Mouse (Mus musculus): Measurements from ENCODE around the gene Top3a. TPM values are rescaled to one million over a fixed set of nuclear protein-coding genes. Genes with fewer than 3 reads are reported as not detected.
A peak's percentile ranks its signal among the peaks of the same experiment; 100 is the strongest.
"Not testable (repeated sequence)": the region's sequence is repeated elsewhere in the genome, so short reads cannot be mapped to it uniquely, and the experiment has no call there.

Top3a gene
- total RNA-seq (2021): 1 to 10 TPM; 4.7 to 5.3 TPM

GRCm38 (mm10) chr11:60776829-60777740, at the start of gene Top3a, which contains the start of gene Smcr8:
Gene Top3a, minus strand, starts transcription at chr11:60777365.
Gene Smcr8, plus strand, starts transcription at chr11:60777524.
- intact Hi-C loops (cut with DNase I): loop anchor here (5.0 kb wide), 1 partner anchor 100 kb away; the partner anchor contains the start of gene Tmem11
- peak; percentile 84 to 88 for DNase-seq (ENCODE audit: extremely low spot score in 1 of 2, low spot score in 2 of 2)

DNA sequence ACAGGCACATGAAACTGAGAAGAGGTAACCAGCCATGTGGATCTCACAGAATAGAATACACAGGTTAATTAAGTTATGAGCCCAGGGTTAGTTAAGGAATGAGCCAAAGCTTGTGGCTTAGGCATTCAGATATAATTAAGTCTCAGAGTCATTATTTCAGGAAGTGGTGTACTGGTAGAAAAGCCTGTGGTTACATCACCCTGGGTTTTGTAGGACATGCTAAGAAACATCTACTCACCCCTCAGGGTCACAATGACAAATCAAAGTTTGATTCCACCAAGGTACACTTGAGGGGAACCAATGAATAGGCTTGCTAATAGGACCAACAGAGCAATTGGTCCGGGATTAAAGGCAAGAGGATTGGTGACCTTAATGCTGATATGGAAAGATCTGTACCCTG, 49.5 kb upstream of the Top3a start:
- no peak for DNase-seq (ENCODE audit: extremely low spot score in 1 of 2, low spot score in 2 of 2)
- intact Hi-C loops (cut with DNase I): no loop called here

DNA sequence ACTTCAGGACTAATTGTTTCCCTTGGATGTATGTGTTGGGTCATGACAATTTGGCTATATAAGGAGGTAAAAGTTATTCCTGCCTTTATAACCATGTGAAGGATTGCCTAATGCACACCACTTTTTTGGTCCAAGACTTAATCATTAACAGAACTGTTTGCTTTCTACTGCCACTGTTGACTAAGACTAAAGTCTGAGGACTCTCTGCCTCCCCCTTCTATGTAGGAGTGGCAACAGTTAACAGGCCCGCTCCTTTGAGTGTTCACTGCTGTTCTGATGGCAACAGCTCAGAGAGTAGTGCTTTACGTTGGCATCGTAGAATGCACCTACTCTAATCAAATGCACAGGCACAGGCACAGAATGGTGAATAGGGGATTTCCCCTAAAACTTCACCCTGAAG, 48.0 kb upstream of the Top3a start:
- intact Hi-C loops (cut with DNase I): no loop called here

DNA sequence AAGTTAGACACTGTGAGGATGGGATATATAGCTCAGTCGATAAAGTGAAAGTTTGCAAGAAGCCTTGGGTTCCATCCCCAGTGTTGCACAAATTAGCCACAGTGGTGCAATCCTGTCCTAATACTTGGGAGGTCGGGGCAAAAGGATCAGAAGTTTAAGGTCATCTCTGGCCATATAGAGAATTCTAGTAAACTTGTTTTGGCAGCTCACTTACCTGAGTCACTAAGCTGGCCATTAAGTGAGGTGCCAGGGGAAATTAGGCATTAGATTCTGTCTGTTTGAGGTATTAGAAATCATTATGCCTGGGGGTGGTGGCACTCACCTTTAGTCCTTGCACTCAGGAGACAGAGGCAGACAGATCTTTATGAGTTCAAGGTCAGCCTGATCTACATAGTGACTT, 46.6 kb upstream of the Top3a start:
- no peak for DNase-seq (ENCODE audit: extremely low spot score in 1 of 2, low spot score in 2 of 2)
- intact Hi-C loops (cut with DNase I): no loop called here

More for the DNA sequence above, 48.0 kb upstream of the Top3a start:
- no peak for DNase-seq (ENCODE audit: extremely low spot score in 1 of 2, low spot score in 2 of 2)

- DNase-seq (ENCODE audit: extremely low spot score in 1 of 2, low spot score in 2 of 2): no peak
- intact Hi-C loops (cut with DNase I): no loop called here
Observed at GRCm38 (mm10) chr11:60816398-60816797, 39.2 kb upstream of the Top3a start.

- DNase-seq (ENCODE audit: extremely low spot score in 1 of 2, low spot score in 2 of 2); intact Hi-C loops (cut with DNase I): not testable (repeated sequence)
Observed at GRCm38 (mm10) chr11:60811618-60812017, 34.5 kb upstream of the Top3a start, which contains the start of gene Shmt1. Gene Shmt1, minus strand, starts transcription at chr11:60811718.

DNA sequence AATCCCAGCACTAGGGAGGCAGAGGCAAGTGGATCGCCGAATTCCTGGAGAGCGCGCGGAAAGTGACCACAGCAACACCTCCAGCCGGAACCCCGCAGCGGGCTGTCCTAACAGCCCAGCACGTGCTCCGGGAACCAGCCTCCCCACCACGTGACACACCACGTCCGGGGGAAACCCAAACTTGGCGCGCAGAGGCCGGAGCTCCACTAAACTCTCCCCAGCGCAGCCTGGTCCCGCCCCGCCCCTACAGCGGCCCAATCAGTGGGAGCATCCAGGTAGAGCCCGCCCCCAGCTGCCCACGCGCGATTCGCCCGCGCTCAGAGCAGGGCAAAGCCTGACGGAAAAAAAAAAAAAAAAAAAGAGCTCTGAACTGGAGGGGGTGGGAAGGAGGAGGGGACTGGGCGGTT, 33.9 kb upstream of the Top3a start:
- DNase-seq (ENCODE audit: extremely low spot score in 1 of 2, low spot score in 2 of 2): peak; percentile 83 to 97
- intact Hi-C loops (cut with DNase I): no loop called here

DNA sequence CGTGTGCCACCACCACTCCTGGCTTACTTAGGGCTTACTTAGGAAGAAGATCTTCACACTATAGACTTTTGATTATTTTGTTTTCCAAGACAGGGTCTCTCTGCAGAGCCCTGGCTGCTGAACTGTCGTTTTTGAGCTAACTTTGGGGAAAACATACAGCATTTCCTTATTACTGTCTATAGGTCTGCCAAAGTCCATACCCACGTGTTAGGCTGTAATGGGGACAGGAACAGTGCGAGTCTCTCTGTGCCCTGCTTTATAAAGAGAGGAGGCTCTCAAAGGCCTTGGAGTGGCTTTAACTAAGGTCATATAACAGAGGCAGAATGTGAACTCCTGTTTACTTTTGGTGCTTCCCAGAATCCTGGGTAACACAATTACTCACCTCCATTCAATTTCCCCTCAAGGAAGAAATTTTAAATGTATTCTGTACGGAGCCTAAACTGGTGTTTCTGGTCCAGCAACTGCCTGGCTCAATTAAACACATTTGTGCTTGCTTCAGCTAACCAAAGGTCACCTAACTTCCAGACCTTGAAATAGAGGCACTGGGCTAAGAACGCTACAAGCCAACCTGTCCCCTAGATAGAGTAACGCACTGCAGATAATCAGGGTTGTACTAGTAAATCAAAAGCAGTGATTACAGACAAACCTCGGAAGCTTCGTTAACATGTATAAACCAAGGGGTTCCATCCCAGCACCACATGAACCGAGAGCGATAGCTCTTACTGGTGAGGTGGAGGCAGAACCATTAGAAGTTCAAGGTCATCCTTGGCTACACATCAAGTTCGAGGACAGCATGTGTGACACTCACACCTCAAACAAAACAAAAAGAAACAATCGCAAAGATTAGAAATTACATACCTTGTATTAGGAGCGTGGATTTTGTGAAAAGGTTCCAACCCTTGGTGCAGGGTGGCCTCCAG, 33.1 kb upstream of the Top3a start:
- intact Hi-C loops (cut with DNase I): no loop called here
- no peak for DNase-seq (ENCODE audit: extremely low spot score in 1 of 2, low spot score in 2 of 2)

GRCm38 (mm10) chr11:60809546-60809945, 32.4 kb upstream of the Top3a start:
- DNase-seq (ENCODE audit: extremely low spot score in 1 of 2, low spot score in 2 of 2): no peak
- intact Hi-C loops (cut with DNase I): no loop called here

DNA sequence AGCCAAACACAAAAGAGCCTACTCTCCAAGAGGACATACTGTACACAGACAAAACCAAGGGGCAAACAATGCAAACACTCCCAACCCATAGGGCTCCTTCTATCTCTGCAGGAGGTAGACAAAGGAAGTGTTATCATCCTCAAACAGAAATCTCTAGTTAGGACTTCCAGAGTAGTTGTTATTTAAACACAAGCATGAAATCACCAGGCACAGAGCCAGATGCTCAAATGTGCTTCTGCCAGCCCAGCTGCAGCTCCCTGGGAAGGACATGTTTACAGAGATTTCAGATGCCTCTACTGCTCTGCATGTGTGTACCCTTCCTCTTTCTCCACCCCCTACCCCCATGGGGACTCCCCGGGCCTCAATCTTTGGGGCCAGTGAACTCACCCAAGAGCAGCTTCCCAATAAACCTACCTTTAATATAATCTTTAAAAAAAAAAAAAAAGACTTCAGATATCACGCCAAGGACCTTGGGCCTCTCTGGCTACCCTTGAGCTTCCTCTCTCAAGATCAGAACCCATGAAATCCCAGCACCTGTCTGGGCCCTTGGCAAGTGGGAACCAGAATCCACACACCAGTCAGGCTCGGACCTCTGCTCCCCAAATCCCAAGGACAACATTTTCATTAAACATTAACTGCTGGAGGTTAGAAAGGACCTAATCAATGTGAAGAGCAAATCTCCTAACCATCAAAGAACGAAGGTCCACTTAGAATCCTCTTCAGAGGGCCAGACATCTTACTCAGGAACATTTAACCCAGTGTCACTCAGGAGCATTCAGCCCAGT, 31.3 kb upstream of the Top3a start:
- peak in 1 of 2 experiments; percentile 56 for DNase-seq (ENCODE audit: extremely low spot score in 1 of 2, low spot score in 2 of 2)

DNA sequence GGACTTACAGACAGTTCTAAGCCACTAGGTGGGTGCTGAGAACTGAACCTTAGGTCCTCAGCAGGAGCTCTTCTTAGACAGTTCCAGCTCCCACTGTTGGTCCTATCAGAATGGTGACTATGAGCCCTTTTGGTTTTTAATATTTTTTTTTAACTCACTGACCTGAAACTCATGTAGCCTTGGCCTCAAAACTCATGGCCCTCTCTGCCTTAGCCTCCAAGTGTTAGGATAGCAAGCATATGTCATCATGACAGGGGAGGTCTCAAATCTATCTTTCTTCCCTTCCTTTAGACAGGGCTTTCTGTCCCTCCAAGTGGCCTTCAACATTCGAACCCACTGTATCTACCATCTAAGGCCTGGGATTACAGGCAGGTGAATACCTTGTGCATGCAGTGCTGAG, 23.7 kb upstream of the Top3a start:
- DNase-seq (ENCODE audit: extremely low spot score in 1 of 2, low spot score in 2 of 2): no peak

More for the DNA sequence above, 31.3 kb upstream of the Top3a start:
- intact Hi-C loops (cut with DNase I): no loop called here

DNA sequence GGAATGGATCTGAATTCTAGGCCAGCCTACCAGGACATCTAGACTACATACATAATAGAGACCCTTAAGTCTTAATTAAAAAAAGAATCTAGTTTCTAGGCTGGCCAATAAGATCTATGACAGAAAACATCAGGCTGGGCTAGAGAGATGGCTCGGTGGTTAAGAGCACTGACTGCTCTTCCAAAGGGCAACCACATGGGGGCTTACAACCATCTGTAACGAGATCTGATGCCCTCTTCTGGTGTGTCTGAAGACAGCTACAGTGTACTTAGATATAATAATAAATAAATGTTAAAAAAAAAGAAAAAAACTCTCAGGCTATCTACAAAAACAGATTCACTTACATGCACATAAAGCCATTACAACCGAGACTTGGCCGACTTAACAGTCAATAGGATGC, 22.8 kb upstream of the Top3a start:
- no peak for DNase-seq (ENCODE audit: extremely low spot score in 1 of 2, low spot score in 2 of 2)
- intact Hi-C loops (cut with DNase I): no loop called here

More for the DNA sequence above, 23.7 kb upstream of the Top3a start:
- intact Hi-C loops (cut with DNase I): no loop called here

DNA sequence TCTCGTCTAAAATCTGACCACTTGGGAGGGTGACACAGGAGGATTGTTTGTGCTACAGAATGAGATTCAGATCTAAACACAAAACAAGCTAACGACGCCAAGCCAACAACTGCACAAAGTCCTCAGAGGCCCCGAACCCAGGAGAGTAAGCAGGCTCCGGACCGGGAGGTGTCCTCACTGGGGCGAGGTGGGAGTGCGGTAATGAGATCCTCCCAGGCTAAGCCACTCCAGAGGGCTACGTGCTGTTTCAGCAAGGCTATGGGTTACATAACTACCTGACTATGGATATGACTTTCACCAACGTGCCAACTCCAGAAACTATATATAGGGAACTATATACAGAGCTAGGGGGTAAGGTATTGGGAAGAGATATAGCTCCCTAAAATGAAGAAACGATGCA, 19.2 kb upstream of the Top3a start:
- intact Hi-C loops (cut with DNase I): no loop called here
- DNase-seq (ENCODE audit: extremely low spot score in 1 of 2, low spot score in 2 of 2): no peak

DNA sequence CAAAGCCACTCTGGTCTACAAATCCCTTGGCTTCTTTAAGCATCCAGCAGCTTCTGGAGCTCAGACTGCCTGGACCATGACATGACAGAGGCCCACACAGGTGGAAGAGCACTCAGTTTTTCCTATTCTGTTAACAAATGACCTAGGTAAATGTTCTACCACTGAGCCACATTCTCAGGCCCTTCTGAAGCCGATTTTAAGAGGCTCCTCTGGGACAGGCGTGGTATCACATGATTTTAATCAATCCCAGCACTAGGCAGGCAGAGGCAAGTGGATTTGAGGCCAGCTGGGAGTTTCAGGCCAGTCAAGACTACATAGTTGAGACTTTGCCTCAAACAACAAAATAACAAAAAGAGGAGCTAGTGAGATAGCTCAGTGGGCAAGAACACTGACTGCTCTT, 13.3 kb upstream of the Top3a start:
- intact Hi-C loops (cut with DNase I): no loop called here
- DNase-seq (ENCODE audit: extremely low spot score in 1 of 2, low spot score in 2 of 2): no peak

- intact Hi-C loops (cut with DNase I): no loop called here
- DNase-seq (ENCODE audit: extremely low spot score in 1 of 2, low spot score in 2 of 2): no peak
Observed at GRCm38 (mm10) chr11:60787595-60787994, 10.4 kb upstream of the Top3a start.

DNA sequence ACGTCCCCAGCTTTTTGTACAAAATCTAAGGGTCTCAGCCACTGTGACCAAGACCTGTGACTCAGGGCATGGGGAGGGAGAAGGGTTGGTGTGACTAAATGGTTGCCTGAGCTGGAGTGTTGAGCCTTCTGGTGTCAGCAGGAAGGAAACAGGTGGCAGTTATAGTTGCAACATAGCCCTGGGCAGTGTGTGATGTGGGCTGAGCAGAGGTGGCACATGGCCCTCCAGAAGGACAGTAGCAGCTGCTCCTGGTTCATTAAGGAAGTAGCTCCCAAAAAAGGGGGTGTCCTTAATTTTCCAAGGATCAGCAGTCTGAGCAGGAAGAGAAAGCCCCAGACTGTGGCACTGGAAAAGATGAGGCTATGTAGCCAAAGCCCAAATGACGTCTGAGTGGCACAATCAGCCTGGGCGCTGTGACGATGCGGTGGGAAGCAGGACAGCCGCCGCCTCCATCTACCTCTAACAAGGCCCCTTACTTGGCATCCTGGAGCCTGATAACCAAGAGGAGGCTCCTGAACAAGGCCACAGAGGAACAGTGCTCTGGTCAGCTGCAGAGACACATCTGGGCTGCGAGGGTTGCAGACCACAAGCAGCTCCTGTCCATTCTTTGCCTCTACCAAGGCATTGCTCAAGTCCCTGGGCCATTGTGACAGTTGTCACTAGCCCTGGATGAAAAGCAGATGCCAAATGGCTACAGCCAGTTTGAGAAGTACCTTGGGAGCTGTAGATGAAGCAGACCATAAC, 7.2 kb upstream of the Top3a start:
- intact Hi-C loops (cut with DNase I): no loop called here

GRCm38 (mm10) chr11:60779673-60780189, 2.6 kb upstream of the Top3a start:
- intact Hi-C loops (cut with DNase I): loop anchor here (5.0 kb wide), 1 partner anchor 98 kb away; the partner anchor contains the start of gene Tmem11
- no peak for DNase-seq (ENCODE audit: extremely low spot score in 1 of 2, low spot score in 2 of 2)

More for the DNA sequence above, 7.2 kb upstream of the Top3a start:
- no peak for DNase-seq (ENCODE audit: extremely low spot score in 1 of 2, low spot score in 2 of 2)
